Mouse (Mus musculus) lung, postnatal 4 days (tissue): ENCODE measurements around the gene Cpn1.
"Not testable (repeated sequence)": the region's sequence is repeated elsewhere in the genome, so short reads cannot be mapped to it uniquely, and the experiment has no call there.

Experiments
- DNase-seq, 2 experiments: peaks; one replicate each; pipeline ENCODE4 v3.0.0; 2021

Gene Cpn1

DNA sequence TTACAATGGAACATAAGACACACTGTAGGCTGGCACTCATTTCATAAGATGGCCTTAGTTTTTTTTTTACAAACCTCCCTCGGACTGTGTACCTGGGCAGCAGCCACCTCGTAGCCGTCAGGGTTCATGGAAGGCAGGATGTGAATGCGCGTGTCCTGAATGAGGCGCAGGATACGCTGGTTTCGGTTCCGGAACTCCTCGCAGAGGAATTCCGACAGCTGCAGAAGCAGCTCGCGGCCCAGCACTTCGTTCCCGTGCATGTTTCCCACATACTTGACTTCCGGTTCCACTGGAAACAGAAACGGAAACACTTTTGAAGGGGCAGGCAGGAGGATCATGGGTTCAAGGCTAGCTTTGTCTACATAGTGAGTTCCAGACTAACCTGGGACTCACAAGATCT lies 5.6 kb downstream of the Cpn1 start:
- no peak for DNase-seq

- DNase-seq, result no peak
Observed at GRCm38 (mm10) chr19:43977799-43978198, 8.6 kb downstream of the Cpn1 start.

GRCm38 (mm10) chr19:43976661-43977060 lies 9.7 kb downstream of the Cpn1 start:
- DNase-seq, result no peak

- no peak for DNase-seq
Observed at GRCm38 (mm10) chr19:43974221-43974620, 12.1 kb downstream of the Cpn1 start.

GRCm38 (mm10) chr19:43973711-43974110 lies 12.6 kb downstream of the Cpn1 start:
- no peak for DNase-seq

DNA sequence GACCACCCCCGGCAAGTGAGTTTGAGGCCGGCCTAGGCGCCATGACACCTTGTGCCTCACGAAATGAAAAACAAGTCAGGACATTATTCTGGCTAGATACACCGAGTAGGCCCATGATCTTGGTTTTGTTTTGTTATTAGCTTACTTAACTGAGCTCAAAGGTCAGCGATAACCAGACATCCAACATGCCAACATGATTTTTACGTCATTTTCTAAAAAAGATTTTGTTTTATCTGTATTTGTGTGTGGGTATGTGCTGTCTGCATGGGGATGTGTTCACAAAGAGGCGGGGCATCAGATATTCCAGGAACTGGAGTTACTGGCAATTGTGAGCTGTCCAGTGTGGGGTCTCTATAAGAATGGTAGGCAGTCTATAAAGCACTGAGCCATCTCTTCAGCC lies 14.2 kb downstream of the Cpn1 start:
- no peak for DNase-seq

DNA sequence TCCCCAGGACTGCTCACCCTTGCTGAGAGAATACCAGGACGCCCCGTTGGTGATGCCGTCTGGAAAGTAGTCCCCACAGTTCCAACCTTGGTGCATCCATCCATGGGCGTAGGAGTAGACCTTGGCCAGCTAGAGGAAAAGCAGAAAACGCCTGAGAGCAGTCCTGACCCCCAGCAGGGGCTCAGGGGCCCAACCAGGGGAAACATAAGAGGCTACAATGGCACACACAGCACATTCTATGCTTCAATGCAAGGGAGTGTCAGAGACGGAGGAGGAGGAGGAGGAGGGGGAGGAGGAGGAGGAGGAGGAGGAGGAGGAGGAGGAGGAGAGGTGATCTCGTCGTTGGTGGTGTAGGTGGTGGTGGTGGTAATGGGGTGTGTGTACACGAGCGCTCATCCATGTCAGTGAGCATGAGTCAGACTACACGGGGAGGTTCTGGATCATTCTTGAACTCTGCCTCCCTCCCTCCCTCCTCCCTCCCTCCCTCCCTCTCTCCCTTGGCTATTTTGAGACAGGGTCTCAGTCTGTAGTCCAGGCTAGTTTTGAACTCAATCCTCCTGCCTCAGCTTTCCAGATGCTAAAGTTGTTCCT lies 17.8 kb downstream of the Cpn1 start:
- no peak for DNase-seq

GRCm38 (mm10) chr19:43966481-43966880 lies 19.9 kb downstream of the Cpn1 start:
- DNase-seq, result no peak

- peak; percentile 18 to 31 for DNase-seq
Observed at GRCm38 (mm10) chr19:43965496-43966085, 20.8 kb downstream of the Cpn1 start.

GRCm38 (mm10) chr19:43962795-43963194 lies 23.6 kb downstream of the Cpn1 start:
- no peak for DNase-seq

GRCm38 (mm10) chr19:43961185-43961584 lies 25.2 kb downstream of the Cpn1 start:
- no peak for DNase-seq

DNA sequence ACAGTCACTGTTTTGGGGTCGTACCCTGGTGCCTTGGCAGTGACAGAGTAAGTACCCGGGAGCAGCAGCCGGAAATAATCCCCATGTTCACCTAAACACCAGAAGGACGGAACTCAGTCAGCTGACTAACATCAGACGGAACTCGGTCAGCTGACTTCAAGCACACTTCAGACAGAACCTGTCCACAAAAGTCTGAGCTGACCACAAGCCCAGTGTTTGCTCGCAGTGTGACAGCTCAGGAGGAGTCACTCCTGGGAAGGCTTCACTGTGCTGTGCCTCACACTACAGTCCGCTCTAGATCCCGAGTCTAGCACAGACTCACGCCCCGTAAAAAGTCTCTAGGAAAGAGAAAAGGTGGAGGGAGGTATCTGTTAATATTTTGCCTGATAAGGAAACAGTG lies 26.3 kb downstream of the Cpn1 start:
- DNase-seq, result peak in 1 of 2 experiments; percentile 56

GRCm38 (mm10) chr19:43959162-43959561 lies 27.2 kb downstream of the Cpn1 start:
- peak; percentile 63 to 78 for DNase-seq

DNA sequence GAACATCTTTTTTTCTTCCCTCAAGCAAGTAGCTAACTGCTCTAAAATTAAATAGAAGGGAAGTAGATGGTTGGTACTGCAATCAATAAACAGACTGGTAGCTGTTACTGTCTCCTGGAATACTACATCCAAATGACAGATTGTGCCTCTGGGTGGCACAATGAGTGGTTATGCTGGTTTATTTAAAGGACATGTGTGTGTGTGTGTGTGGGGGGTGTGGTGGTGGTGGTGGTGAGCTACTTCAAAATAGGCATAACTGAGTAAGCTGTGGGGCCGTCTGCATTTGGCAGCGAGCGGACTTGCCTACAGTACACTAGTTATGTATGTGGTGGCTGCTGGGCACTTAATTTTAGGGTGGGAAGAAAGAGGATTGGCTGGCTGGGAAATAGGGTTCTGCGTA lies 28.5 kb downstream of the Cpn1 start:
- DNase-seq, result no peak

- DNase-seq, result no peak
Observed at GRCm38 (mm10) chr19:43957402-43957801, 29.0 kb downstream of the Cpn1 start.

GRCm38 (mm10) chr19:43955266-43955665 lies 31.1 kb downstream of the Cpn1 start:
- no peak for DNase-seq

- DNase-seq, result no peak
Observed at GRCm38 (mm10) chr19:43954864-43955263, 31.5 kb downstream of the Cpn1 start.

- not testable (repeated sequence) for DNase-seq
Observed at GRCm38 (mm10) chr19:43952936-43953335, 33.4 kb downstream of the Cpn1 start.

GRCm38 (mm10) chr19:43949111-43949810 lies 37.1 kb downstream of the Cpn1 start:
- DNase-seq, result no peak

GRCm38 (mm10) chr19:43944566-43944965 lies 41.8 kb downstream of the Cpn1 start:
- no peak for DNase-seq

DNA sequence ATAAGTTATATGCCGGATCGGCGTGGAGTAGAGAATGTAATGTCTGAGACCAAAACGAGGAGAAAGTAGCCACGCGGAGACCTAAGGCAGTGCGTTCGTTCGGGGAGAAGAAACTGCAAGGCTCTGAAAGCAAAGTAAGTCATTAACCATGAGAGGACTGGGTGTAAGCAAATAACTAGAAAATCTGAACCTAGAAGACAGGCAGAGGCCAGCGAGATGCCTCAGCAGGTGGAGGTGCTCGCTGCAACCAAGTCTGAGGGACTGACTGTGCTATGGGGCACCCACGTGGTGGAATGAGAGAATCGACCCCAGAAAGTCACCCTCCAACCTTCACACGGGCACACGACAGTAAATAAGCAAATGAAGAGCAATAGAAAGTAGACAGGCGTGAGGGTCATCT lies 43.3 kb downstream of the Cpn1 start:
- no peak for DNase-seq

DNA sequence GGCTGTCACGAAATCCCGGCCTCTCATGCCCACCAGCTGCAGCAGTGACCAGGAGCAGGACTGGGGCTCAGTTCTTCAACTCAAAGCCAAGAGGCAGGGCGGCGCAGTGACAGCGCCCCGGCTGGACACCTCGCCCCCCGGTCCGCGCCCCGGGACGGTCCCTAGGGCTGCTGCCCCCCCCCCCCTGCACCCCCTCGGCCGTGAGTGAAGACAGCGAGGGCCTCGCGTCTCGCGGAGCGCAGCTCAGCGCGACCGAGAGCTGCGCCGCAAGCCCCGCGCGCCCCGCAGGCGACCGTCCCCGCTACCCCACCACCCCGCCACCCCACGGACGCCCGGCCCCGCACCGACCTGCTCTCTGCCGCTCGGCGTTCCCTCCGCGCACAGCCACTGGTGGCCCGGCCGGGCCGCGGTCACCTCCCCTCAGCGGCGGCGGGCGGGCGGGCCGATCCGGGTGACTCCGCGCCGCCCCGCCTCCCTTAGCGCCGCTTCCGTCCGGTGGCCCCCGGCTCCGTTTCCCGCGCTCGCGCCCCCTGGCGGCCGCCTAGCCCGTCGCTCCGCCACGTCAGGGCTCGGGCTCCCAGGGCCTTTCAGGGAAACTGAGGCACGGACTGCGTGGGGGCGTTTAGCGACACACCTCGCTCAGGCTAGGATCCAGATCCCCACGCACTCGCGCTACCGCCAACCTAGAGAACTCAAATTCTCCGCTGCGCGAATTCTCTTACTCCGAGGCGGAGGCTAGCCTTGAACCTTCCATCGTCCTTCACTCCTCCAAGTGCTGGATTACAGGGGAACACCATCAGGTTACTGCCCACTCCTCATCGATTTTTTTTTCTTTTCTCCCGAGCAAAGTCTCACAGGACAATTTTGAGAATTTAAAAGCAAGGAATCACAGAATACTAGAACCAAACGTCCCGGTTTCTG lies 46.3 kb downstream of the Cpn1 start, which contains the start of gene Dnmbp:
Dnmbp (minus strand) TSS at position 423 of the 921 bp plus-strand sequence.
- peak; percentile 90 to 91 for DNase-seq

DNA sequence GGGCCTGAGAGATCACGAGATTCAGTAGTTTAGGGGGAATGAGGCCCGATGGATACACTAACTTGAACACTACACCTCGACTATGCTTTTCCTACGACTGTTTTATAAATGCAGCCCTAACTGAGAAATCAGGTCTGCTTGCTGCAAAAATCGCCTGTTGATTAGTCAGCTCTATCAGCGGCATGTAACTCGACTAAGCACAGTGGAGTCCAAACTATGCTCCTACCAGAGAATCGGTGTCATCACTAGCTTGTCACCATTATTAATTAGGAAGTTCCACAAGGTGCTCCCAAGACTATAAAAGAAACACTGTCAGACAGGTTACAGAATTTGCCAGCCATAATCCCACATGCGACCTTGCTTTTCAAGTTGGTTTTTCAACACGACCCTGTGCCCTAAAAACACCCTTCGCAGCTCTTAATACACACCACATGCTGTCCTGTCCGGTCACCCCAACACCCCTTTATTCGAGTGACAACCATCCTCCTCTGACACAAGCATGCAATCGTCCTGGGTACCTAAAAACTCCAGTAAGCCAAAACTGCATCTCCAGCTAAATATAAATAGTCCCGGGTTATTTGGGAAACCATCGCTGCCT lies 47.1 kb downstream of the Cpn1 start:
- no peak for DNase-seq
